Mouse (Mus musculus) heart, postnatal 0 days (tissue): ENCODE data around the gene Ehbp1l1.

Experiments
- CTCF ChIP-seq: IDR thresholded peaks from 2 replicates; pipeline ENCODE4 v1.5.1; 2016; ENCODE audit warnings: antibody characterized with exemption, control low read depth, low read depth
- EP300 ChIP-seq: IDR thresholded peaks from 2 replicates; pipeline ENCODE4 v1.6.1; 2016; ENCODE audit warnings: antibody characterized with exemption, low read depth

DNA sequence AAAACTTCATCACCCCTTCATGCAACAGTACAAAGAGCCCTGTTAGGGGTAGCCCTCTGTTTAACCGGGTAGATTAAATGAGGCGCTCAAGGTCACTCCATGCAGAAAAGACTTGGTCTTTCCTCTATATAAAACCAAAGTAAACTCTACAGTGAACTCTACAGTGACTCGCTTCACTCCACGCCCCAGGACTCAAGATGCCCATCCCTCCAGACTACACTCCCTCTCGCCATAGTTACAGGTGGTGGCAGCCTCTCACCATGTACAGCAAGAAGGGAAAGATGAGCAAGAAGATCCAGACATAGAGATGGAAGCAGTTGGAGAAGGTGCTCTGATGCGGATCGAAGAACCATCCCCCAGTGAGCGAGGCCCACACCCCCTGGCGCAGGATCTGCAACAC, 38.4 kb downstream of the Ehbp1l1 start:
- TF ChIP-seq CTCF: no peak
- TF ChIP-seq EP300: no peak
